ENCODE assay signal across 8 mouse cellular contexts in genomic region chr16:17759344-17759773, GRCm38 (mm10). TPM values are rescaled to one million over a fixed set of nuclear protein-coding genes. Genes with fewer than 3 reads are reported as not detected.
A peak's percentile ranks its signal among the peaks of the same experiment; 100 is the strongest.
DNase-seq lines count a peak whose midpoint lies in the region; ATAC-seq lines count a peak whose summit lies in the region.

Gene Klhl22, plus strand, starts transcription at chr16:17759618.

- H3K9me3 ChIP-seq in embryonic facial prominence, embryonic 10.5 days, result no peaks in the 10 kb centered on the region
- no peaks in the 10 kb centered on the region for H3K9me3 ChIP-seq in intestine, embryonic 16.5 days (ENCODE audit: control insufficient read depth, low read length)

- intact Hi-C loops in left cerebral cortex, postnatal 25 days (cut with DNase I), result no loop called here

- H3K27me3 ChIP-seq in embryonic facial prominence, embryonic 10.5 days (replicated peaks; ENCODE audit: low read depth, poor library complexity, severe bottlenecking), result peaks cover 34% of the 10 kb centered on the region
- no peaks in the 10 kb centered on the region for H3K27me3 ChIP-seq in intestine, embryonic 16.5 days (replicated peaks; ENCODE audit: control insufficient read depth, insufficient read depth, low read length)

- H3K27ac ChIP-seq in embryonic facial prominence, embryonic 10.5 days (replicated peaks), result peak within 1 kb of the TSS; percentile 93
- peak within 1 kb of the TSS; percentile 91 for H3K27ac ChIP-seq in intestine, embryonic 16.5 days (ENCODE audit: low read length)

- peaks cover 29% of the 10 kb centered on the region for H3K36me3 ChIP-seq in embryonic facial prominence, embryonic 10.5 days (replicated peaks)
- no peaks in the 10 kb centered on the region for H3K36me3 ChIP-seq in intestine, embryonic 16.5 days (ENCODE audit: control insufficient read depth, insufficient read depth, low read length)

- H3K4me3 ChIP-seq in embryonic facial prominence, embryonic 10.5 days, result peak within 1 kb of the TSS; percentile 82
- peak within 1 kb of the TSS; percentile 73 for H3K4me3 ChIP-seq in intestine, embryonic 16.5 days (ENCODE audit: low read length)

- H3K4me2 ChIP-seq in intestine, embryonic 16.5 days (ENCODE audit: low read depth, low read length), result peak within 1 kb of the TSS; percentile 94

- peaks cover 33% of the 10 kb centered on the region for H3K4me1 ChIP-seq in embryonic facial prominence, embryonic 10.5 days
- peaks cover 24% of the 10 kb centered on the region for H3K4me1 ChIP-seq in intestine, embryonic 16.5 days (ENCODE audit: control insufficient read depth, insufficient read depth, low read length)

- 2% methylated on average over 28 of the region's 28 CpGs for WGBS in embryonic facial prominence, embryonic 10.5 days
- WGBS in intestine, embryonic 16.5 days, result 1% methylated on average over 28 of the region's 28 CpGs

- peak within 1 kb of the TSS; percentile 93 for H3K9ac ChIP-seq in intestine, embryonic 16.5 days (ENCODE audit: low read depth, low read length)

- peak; percentile 84 for DNase-seq in adrenal gland, adult 8-10 months
- peak; percentile 97 for DNase-seq in embryonic facial prominence, embryonic 10.5 days (ENCODE audit: low spot score)
- DNase-seq in gonadal fat pad, adult 2 months (ENCODE audit: low read depth), result no peak
- peak; percentile 89 to 92 for DNase-seq in left cerebral cortex, postnatal 25 days (ENCODE audit: low spot score in 2 of 2)
- peak; percentile 93 for DNase-seq in mesoderm, embryonic 11.5 days (ENCODE audit: low read depth, low spot score)
- peak; percentile 73 to 77 for DNase-seq in right cerebral cortex, postnatal 36 days (ENCODE audit: low spot score in 2 of 2)
- peak; percentile 90 to 94 for DNase-seq in urinary bladder, postnatal 4 days (ENCODE audit: low spot score in 2 of 2)

- ATAC-seq in intestine, embryonic 16.5 days, result peak; percentile 90

RNA-seq across cellular contexts. Expression of gene Klhl22, which starts in this region (rescaled TPM):
- total RNA-seq in adrenal gland, adult 8-10 months (2022), result 10 to 100 TPM; 40.5 to 65.6 (median 50.8) TPM
- 64.9 and 72.8 TPM in 2 replicates for polyA plus RNA-seq in embryonic facial prominence, embryonic 10.5 days (2016; fragmentation: Nextera tagmentation; extraction: Ambion mirVana)
- 44.3 and 56.7 TPM in 2 replicates for polyA plus RNA-seq in gonadal fat pad, adult 2 months (2012; rRNA removed)
- 56.5 and 59.2 TPM in 2 replicates for polyA plus RNA-seq in intestine, embryonic 16.5 days (2015; fragmentation: Nextera tagmentation; extraction: Ambion mirVana)
- 100 to 1,000 TPM in 1 of 2 experiments, 10 to 100 TPM in 1; 87.8 to 101 TPM for total RNA-seq in left cerebral cortex, postnatal 25 days (2021)
